Mouse (Mus musculus) thymus, adult 2 months (tissue): ENCODE measurements around the gene Stum.

Source experiments
- CTCF ChIP-seq: fragments of 200-500 bp; IDR thresholded peaks from 2 replicates; pipeline ENCODE4 v1.5.1; 2012; ENCODE audit warnings: mild to moderate bottlenecking, control low read depth, low read length, moderate library complexity, borderline replicate concordance; ENCODE audit not compliant: control insufficient read depth, poor library complexity, insufficient read depth; ENCODE audit errors: extremely low read depth
- POLR2A ChIP-seq: fragments of 200-500 bp; IDR thresholded peaks from 2 replicates; pipeline ENCODE4 v1.6.1; 2012; ENCODE audit warnings: mild to moderate bottlenecking, low read length, control low read depth, moderate library complexity; ENCODE audit not compliant: control insufficient read depth, poor library complexity, insufficient read depth; ENCODE audit errors: extremely low read depth

- TF ChIP-seq POLR2A (no peak), CTCF (no peak)
Observed at GRCm38 (mm10) chr1:180387750-180388480, 95.4 kb downstream of the Stum start.
